Mouse (Mus musculus) inflammation-experienced regulatory T-cells, adult 6 months (primary cell): ENCODE data around the gene Msh3. TPM values are rescaled to one million over a fixed set of nuclear protein-coding genes. Genes with fewer than 3 reads are reported as not detected.
"Not testable (repeated sequence)": the region's sequence is repeated elsewhere in the genome, so short reads cannot be mapped to it uniquely, and the experiment has no call there.

Experiments used
- ATAC-seq: one replicate; pipeline ENCODE4 v1.8.0; 2017
- polyA plus RNA-seq, 3 experiments: library from polyadenylated mRNA; unstranded; fragments of 100-300 nt; shearing (Covaris generic); gene quantifications; one replicate each; pipeline ENCODE4 v1.2.1; 2017

Msh3 gene
- polyA plus RNA-seq, 3 experiments from 2014 or later: 28.6 to 51.5 (median 35.9) TPM

DNA sequence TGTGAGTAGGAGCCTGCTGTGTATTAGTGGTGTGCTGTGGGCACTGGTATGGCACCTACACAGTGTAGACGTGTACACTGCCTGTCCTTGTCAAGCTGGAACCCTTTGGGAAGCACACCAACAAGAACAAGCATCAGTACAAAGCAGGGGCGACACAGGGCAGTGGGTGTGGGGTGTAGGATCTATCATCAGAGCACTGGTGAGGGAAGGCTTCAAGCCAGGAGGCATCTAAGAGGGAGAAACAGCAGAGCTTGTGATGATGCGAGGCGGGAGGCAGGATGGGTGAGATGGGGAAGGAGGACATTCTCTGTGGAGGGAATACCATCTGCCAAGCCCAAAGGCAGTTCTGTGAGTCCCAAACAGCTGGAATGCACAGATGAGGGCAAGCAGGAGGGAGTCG is 107.8 kb downstream of the Msh3 start:
- no peak for ATAC-seq

DNA sequence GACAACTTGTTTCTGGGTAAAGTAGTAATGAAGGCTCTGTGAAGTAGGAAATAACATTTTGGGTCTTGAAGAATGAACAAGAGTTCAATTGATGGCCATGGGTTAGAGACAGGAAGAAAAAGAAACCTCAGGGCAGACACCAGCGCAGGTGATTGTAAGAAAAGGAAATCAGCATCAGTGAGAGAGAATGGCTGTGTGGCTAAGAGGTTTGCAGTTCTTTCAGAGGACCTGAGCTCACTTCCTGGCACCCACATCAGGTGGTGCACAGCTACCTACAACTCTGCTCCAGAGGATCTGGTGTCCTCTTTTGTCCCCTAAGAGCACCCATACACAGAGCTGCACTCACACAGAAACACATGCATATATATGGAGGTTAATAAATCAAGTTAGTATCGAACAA is 110.1 kb downstream of the Msh3 start:
- ATAC-seq: peak; percentile 67

GRCm38 (mm10) chr13:92241426-92241825 is 113.4 kb downstream of the Msh3 start:
- peak; percentile 82 for ATAC-seq

DNA sequence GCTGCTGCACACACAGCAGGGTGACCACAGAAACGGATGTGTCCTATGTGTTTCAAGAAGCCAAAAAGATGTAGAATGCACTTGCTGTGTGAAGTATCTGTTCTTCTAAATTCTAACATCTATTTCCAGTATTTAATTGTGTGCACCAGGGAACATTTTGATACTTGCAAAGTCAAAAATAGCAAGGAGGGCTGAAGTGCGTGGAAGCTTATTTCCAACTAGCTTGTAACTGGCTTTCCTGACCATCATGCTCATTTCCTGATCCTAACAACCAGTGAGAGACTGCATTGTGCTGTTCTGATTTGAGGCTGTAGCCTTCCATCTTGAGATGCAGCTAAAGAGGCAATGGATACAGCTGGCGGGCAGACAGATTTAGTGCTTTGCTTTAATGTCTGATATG is 116.9 kb downstream of the Msh3 start:
- no peak for ATAC-seq

DNA sequence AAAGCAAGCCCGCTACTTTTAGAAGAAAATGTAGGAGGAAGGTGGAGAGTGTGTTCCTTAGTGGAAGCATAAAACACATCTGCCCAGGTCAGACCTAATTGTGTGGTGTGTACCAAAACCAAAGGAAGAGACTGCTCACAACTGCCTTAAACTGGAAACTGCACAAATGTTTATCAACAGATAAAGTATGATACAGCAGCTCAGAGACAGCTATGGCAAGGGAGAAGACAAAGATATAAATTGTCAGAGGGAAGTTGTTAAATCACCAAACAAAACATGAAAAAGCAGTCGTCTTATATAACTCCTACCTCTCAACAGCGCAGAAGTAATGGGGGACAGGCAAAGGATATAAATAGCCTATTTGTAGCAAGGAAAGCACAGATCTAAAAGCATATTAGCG is 117.8 kb downstream of the Msh3 start:
- ATAC-seq: no peak

- no peak for ATAC-seq
Observed at GRCm38 (mm10) chr13:92232076-92232938, 122.5 kb downstream of the Msh3 start.

DNA sequence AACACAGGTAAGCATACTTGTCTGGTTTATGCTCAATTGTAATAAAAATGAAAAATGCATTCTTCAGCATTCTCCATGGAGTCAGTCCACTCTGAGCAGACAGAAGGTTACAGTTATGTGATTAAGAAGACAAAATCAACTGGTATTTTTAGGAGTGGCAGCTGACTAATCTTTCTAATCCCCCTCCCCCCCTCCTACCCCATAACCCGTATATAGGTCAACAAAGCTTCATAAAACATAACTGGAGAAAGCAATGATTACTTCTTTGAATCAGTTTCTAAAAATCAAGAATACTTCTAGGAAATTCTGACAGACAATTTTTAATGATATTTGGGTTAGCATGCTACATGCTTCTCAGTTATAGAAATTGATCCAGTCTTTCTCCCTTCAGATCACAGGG is 126.8 kb downstream of the Msh3 start:
- no peak for ATAC-seq

DNA sequence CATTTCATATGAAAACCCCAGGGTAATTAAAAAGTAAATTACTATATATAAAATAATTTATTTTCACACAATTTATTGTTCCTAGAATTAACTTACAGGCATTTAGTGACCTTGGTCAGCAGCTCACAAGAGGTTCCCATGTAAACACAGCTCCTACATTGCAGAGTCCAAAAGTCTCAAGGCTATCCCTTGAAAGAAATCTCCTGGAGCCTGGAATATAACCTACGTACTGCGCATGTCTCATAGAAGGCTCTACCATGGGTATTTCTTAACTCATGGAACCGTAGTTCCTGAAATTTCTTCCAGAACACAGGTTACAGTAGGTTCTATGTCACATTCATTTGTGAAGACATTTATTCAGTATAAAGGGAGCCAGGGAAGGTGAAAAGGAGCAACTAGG is 131.2 kb downstream of the Msh3 start:
- no peak for ATAC-seq

GRCm38 (mm10) chr13:92222763-92223162 is 132.0 kb downstream of the Msh3 start:
- no peak for ATAC-seq

DNA sequence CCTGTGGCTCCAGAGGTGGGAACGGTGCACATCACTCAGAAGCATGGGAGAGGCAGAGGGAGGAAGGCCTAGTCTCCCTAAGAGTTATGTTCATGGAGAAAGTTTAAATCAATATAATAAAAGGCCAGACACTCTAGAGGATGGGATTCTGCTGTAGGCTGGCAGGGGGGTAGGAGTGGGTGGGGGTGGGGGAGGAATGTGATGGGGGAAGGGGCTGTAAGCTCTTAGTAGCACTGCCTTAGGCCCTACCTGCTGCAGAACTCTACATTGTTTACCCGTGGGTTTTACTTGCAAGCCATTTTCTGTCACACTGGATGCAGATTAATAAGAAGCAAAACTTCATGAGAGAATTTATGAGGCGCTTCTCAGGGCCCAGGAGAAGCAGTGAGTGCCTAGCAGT is 135.0 kb downstream of the Msh3 start:
- ATAC-seq: no peak

- no peak for ATAC-seq
Observed at GRCm38 (mm10) chr13:92217216-92217615, 137.6 kb downstream of the Msh3 start.

DNA sequence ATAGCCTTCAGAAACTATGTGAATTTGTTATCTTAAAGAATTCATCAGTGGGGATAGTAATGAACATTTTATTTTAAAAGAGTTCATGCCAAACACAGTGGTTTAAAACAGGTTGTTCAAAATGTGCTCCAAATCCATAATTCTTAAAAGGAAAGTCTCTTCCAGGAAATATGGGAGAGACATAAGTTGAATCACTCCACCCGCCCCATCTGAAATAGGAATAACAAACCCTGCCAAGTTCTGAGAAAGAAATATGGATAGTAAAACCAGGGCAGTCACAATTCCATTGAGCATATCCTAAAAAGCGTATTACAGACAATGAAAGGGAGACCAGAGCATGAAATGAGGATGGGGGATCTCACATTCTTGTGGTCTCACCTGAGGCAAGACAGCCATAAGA is 157.9 kb downstream of the Msh3 start:
- ATAC-seq: no peak

DNA sequence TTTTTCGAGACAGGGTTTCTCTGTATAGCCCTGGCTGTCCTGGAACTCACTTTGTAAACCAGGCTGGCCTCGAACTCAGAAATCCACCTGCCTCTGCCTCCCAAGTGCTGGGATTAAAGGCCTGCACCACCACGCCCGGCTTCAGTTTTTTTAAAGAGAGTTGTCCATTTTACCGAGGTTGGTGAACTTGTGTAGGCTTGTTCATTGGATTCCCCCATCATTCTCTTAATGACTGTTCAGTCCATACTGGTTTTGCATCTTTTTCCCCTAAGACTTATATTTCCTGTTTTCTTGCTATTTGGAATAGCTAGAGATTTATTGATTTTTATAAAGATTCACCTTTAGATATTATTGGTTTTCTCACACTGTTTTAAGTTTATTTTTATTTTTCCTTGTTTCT is 161.0 kb downstream of the Msh3 start:
- ATAC-seq: not testable (repeated sequence)

- ATAC-seq: not testable (repeated sequence)
Observed at GRCm38 (mm10) chr13:92172686-92173085, 182.1 kb downstream of the Msh3 start.

Other genes with a start within 250 kb of the Msh3 start
- 1 to 10 TPM in 2 of 3 experiments, under 1 TPM in 1; 0.36 to 4.3 (median 1.7) TPM for gene Rasgrf2, start 223.3 kb downstream of the Msh3 start, polyA plus RNA-seq
- gene Gm20379, start 49.0 kb downstream of the Msh3 start, polyA plus RNA-seq: 10 to 100 TPM in 2 of 3 experiments, 1 to 10 TPM in 1; 8.7 to 17.3 (median 10.3) TPM
- 10 to 100 TPM in 1 of 3 experiments, 1 to 10 TPM in 2; 2.4 to 10.2 (median 3.3) TPM for gene Dhfr, start 277 bp downstream of the Msh3 start, polyA plus RNA-seq
- gene Ankrd34b, start 70.9 kb upstream of the Msh3 start, polyA plus RNA-seq: under 1 TPM in 2 of 3 experiments, not detected in 1; 0.14 to 0.16 TPM
- under 1 TPM in 1 of 3 experiments, not detected in 2; 0.63 TPM for gene Fam151b, start 129.0 kb upstream of the Msh3 start, polyA plus RNA-seq
- gene Zfyve16, start 175.9 kb upstream of the Msh3 start, polyA plus RNA-seq: 10 to 100 TPM in 2 of 3 experiments, 1 to 10 TPM in 1; 8.7 to 12.7 (median 10.9) TPM
- not detected for gene Spz1, start 221.2 kb upstream of the Msh3 start, polyA plus RNA-seq